Mouse (Mus musculus) cerebellum, adult 2 months (tissue): ENCODE measurements around the gene Zfp948.

Experiments
- CTCF ChIP-seq: fragments of 200-500 bp; IDR thresholded peaks from 2 replicates; pipeline ENCODE4 v1.5.1; 2011; ENCODE audit warnings: low read depth, mild to moderate bottlenecking, control low read depth, low read length, moderate library complexity, borderline replicate concordance; ENCODE audit not compliant: insufficient read depth
- POLR2A ChIP-seq: fragments of 200-500 bp; IDR thresholded peaks from 2 replicates; pipeline ENCODE4 v1.6.1; 2011; ENCODE audit warnings: low read length, control low read depth, borderline replicate concordance; ENCODE audit not compliant: insufficient read depth

DNA sequence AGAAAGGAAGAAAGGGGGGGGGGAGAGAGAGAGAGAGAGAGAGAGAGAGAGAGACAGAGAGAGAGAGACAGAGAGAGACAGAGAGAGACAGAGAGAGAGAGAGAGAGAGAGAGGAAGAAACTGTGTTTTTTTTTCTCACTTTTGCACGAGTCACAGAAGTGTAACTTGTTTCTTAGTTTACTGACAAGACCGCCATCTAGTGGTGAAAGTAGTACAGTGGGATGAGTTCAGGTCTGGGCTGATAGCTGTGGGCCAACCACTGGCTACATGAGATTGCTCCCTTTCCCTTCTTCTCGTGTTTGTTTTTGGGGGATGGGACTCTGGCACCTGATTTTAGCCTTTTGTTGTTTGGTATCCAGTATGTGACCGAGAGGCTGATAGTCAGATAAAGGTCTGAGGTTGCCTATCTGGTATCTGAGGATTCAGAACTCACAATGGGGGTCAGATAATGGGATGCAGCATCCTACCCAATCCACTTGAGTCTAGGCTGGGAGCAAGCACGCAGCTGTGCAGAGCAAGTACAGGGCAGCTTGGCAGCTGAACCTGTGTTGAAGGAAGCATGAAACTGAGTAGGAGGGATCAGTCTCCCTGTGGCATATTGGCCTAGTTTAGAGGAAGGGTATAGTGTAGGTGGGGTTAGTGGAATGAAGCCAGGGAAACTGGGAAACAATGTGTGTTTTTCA is 12.8 kb downstream of the Zfp948 start:
- TF ChIP-seq CTCF: peak; percentile 62; the same call in 1 of the 2 replicates
- no peak for TF ChIP-seq POLR2A
